Mouse (Mus musculus): ENCODE results near the gene Lhx3. TPM values are rescaled to one million over a fixed set of nuclear protein-coding genes. Genes with fewer than 3 reads are reported as not detected.
A peak's percentile ranks its signal among the peaks of the same experiment; 100 is the strongest.

Lhx3 gene
- total RNA-seq, 1 experiment from 2014 or later = not detected

DNA sequence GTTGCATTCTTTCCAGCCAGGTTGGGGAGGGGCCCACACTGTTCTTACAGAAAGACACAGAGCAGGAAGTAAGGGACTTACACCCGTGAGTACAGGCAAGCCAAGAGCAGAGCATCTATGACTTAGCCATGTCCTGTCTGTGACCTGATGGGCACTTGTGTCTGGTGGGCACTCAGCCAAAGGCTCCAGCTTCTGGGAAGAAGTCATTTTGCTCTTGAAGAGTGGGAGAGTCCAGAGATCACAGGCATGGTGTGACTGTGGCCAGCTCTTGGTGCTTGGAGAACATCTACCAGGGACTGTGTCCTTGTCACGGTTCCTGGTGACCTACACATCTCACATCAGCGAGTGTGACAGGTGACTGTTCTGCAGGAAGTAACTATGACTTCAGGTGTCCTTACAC, 52.4 kb downstream of the Lhx3 start:
- no peak for ATAC-seq (ENCODE audit: extremely low read depth, insufficient number of reproducible peaks, low FRiP score, poor library complexity, severe bottlenecking)

DNA sequence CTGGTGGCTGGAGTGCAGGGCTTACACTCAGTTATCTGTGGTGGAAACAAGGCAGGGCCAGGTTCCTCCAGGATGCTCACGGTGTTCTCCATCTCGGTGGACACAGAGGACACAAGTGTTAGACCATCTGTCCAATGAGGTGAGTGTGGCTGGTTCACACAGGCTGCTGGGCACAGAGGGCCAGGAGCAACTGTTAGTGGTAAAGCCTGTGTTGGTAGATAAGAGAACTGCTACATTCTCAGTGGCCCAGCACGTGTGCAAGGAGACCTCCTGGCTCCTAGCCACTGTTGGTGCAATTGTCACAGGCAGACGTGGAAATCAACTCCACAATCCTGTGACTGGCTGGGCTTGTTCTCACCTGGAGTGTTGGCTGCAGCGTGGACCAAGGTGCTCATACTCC, 53.5 kb downstream of the Lhx3 start:
- ATAC-seq (ENCODE audit: extremely low read depth, insufficient number of reproducible peaks, low FRiP score, poor library complexity, severe bottlenecking) = no peak

DNA sequence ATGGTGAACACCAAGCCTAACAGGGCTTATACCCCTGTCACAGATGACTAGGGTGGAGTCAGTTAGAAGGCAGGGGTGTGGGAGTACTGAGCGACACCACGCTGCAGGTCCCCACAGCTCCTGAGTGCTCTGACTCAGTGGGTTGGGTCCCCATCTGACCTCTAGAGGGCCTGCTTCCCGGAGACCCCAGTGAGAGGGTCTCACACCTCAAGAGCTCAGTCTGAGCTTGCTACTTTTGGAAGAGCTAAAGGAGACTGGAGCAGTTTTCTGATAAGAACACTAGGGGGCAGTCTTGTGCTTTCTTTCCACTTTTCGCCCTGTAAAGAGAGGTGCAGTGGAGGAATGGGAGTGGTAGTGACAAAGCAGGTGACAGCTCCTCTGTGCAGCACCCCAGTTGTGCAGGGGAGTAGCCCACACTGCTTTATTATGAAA, 54.2 kb downstream of the Lhx3 start:
- peak; percentile 43 for ATAC-seq (ENCODE audit: extremely low read depth, insufficient number of reproducible peaks, low FRiP score, poor library complexity, severe bottlenecking)

DNA sequence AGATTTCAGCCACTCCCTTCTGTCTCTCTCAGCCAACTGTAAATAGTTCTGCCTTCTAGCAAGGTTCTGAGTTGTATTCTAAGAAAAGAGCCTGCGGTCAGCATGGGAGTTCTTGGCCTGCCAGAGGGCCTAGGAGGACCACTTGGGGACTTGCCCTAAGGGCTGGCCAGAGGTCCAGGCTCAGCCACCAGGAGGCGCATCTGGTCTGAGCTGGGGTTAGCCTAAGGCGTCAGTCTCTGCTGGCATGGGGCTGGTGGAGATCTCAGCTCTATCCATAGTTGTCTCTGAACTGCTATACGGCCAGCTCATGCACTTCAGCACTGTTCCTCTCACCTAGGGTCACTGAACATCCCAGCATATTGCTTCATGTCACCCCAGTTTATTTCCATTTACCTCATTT, 54.8 kb downstream of the Lhx3 start:
- ATAC-seq (ENCODE audit: extremely low read depth, insufficient number of reproducible peaks, low FRiP score, poor library complexity, severe bottlenecking) = no peak

Other genes starting within 250 kb of the Lhx3 start
- 17.0 and 21.6 TPM in 2 replicates for gene Camsap1, start 225.0 kb downstream of the Lhx3 start, total RNA-seq (2017)
- gene Ubac1, start 186.5 kb downstream of the Lhx3 start, total RNA-seq (2017) = 32.2 and 33.3 TPM in 2 replicates
- gene Nacc2, start 85.1 kb downstream of the Lhx3 start, total RNA-seq (2017) = 1.7 TPM in 2 replicates
- gene Qsox2, start 29.2 kb upstream of the Lhx3 start, total RNA-seq (2017) = 2.9 and 3.8 TPM in 2 replicates
- gene Ccdc187, start 86.3 kb upstream of the Lhx3 start, total RNA-seq (2017) = 0.12 TPM in 1 of 2 replicates, not detected in the other
- 20.7 and 22.0 TPM in 2 replicates for gene Gpsm1, start 107.2 kb upstream of the Lhx3 start, total RNA-seq (2017)
- gene Dnlz, start 143.8 kb upstream of the Lhx3 start, total RNA-seq (2017) = 6.2 and 7.7 TPM in 2 replicates
- gene Card9, start 152.6 kb upstream of the Lhx3 start, total RNA-seq (2017) = 118 and 130 TPM in 2 replicates
- gene Snapc4, start 172.4 kb upstream of the Lhx3 start, total RNA-seq (2017) = 58.9 and 67.2 TPM in 2 replicates
- 139 and 145 TPM in 2 replicates for gene Entr1, start 181.0 kb upstream of the Lhx3 start, total RNA-seq (2017)
- gene Pmpca, start 181.1 kb upstream of the Lhx3 start, total RNA-seq (2017) = 52.1 and 65.4 TPM in 2 replicates
- 17.1 and 18.5 TPM in 2 replicates for gene Inpp5e, start 200.9 kb upstream of the Lhx3 start, total RNA-seq (2017)
- 62.1 and 65.5 TPM in 2 replicates for gene Sec16a, start 236.9 kb upstream of the Lhx3 start, total RNA-seq (2017)

Data from neutrophil, adult 5-6 weeks (primary cell).